13 mouse cellular contexts compared by ENCODE assay signal in the genomic region with DNA sequence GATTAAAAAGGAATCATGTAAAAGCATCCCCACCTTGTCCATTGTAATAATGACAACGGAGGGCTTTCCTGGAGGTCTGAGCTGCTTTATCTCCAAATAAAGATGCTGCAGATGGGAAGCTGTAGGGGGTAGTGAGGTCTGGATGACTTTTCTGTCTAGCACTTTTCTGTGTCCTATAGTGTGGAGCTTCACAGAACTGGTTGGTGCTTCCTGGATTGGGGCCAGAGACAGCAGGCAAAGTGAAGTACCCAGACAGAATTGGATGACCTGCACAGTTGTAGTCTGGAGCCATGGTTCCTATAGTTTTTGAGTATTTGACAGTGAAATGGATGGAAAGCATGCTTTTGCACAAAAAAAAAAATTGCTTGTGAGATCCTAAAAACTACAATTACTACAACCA.
"Had no signal": no experiment of that assay in that cellular context is flagged by ENCODE, and none has a peak within 500 bp of the region (broad histone marks: within the 10 kb centered on the region; RNA-seq: fewer than 3 reads in every experiment).

No protein-coding gene starts in this region.

- H3K9me3 ChIP-seq: kidney, embryonic 15.5 days; limb, embryonic 12.5 days; liver, embryonic 13.5 days; lung, embryonic 15.5 days; midbrain, embryonic 12.5 days; neural tube, embryonic 15.5 days had no signal

- H3K4me2 ChIP-seq: kidney, embryonic 15.5 days; limb, embryonic 12.5 days; liver, embryonic 13.5 days; lung, embryonic 15.5 days; midbrain, embryonic 12.5 days; neural tube, embryonic 15.5 days had no signal

- DNase-seq: kidney, postnatal 14 days; liver; liver, embryonic 13.5 days; liver, postnatal 0 days; right cerebral cortex, adult 18-20 months; right cerebral cortex, postnatal 25 days; thymus, postnatal 36 days had no signal

- H3K27me3 ChIP-seq: kidney, embryonic 15.5 days; limb, embryonic 12.5 days; liver, embryonic 13.5 days; lung, embryonic 15.5 days; midbrain, embryonic 12.5 days; neural tube, embryonic 15.5 days had no signal

- H3K4me1 ChIP-seq: kidney, embryonic 15.5 days; limb, embryonic 12.5 days; liver, embryonic 13.5 days; lung, embryonic 15.5 days; midbrain, embryonic 12.5 days; neural tube, embryonic 15.5 days had no signal

- H3K27ac ChIP-seq: kidney, embryonic 15.5 days; limb, embryonic 12.5 days; liver, embryonic 13.5 days; lung, embryonic 15.5 days; midbrain, embryonic 12.5 days; neural tube, embryonic 15.5 days had no signal

- H3K4me3 ChIP-seq: kidney, embryonic 15.5 days; limb, embryonic 12.5 days; liver, embryonic 13.5 days; lung, embryonic 15.5 days; midbrain, embryonic 12.5 days; myocyte; neural tube, embryonic 15.5 days had no signal

- H3K9ac ChIP-seq: kidney, embryonic 15.5 days; limb, embryonic 12.5 days; liver, embryonic 13.5 days; liver, postnatal 0 days; lung, embryonic 15.5 days; midbrain, embryonic 12.5 days; neural tube, embryonic 15.5 days had no signal

- ATAC-seq: liver, postnatal 0 days had no signal

- H3K36me3 ChIP-seq: kidney, embryonic 15.5 days; limb, embryonic 12.5 days; liver, embryonic 13.5 days; lung, embryonic 15.5 days; midbrain, embryonic 12.5 days; neural tube, embryonic 15.5 days had no signal
